Mouse (Mus musculus) CD4-positive helper T cell, adult 2 months (primary cell): Measurements from ENCODE around the gene Rpl38.

Experiments used
- DNase-seq: peaks from one replicate; pipeline ENCODE4 v3.0.0-alpha.2; 2012; ENCODE audit warnings: low read depth, missing footprints, low spot score

Rpl38 gene

GRCm38 (mm10) chr11:114668301-114668710 is at the start of gene Rpl38:
TSS of gene Rpl38 (plus strand) at chr11:114668524.
- peak; percentile 95 for DNase-seq

- DNase-seq: no peak
These were observed 49.5 kb upstream of the Rpl38 start for GRCm38 (mm10) chr11:114618697-114619417.

GRCm38 (mm10) chr11:114626071-114626690 is 42.1 kb upstream of the Rpl38 start:
- DNase-seq: no peak

- no peak for DNase-seq
These were observed 41.3 kb upstream of the Rpl38 start for GRCm38 (mm10) chr11:114627036-114627435.

GRCm38 (mm10) chr11:114628032-114628431 is 40.3 kb upstream of the Rpl38 start:
- DNase-seq: no peak

- no peak for DNase-seq
These were observed 38.3 kb upstream of the Rpl38 start for GRCm38 (mm10) chr11:114630044-114630443.

- DNase-seq: no peak
These were observed 36.1 kb upstream of the Rpl38 start for GRCm38 (mm10) chr11:114632266-114632665.

- DNase-seq: peak; percentile 71
These were observed 32.0 kb upstream of the Rpl38 start for GRCm38 (mm10) chr11:114636292-114636691.

- DNase-seq: no peak
These were observed 31.4 kb upstream of the Rpl38 start for GRCm38 (mm10) chr11:114636727-114637505.

- no peak for DNase-seq
These were observed 29.6 kb upstream of the Rpl38 start for GRCm38 (mm10) chr11:114638647-114639290.

GRCm38 (mm10) chr11:114639681-114640103 is 28.6 kb upstream of the Rpl38 start:
- no peak for DNase-seq

GRCm38 (mm10) chr11:114640658-114641057 is 27.7 kb upstream of the Rpl38 start:
- no peak for DNase-seq

GRCm38 (mm10) chr11:114641136-114641535 is 27.2 kb upstream of the Rpl38 start:
- DNase-seq: no peak

GRCm38 (mm10) chr11:114642184-114642583 is 26.1 kb upstream of the Rpl38 start:
- DNase-seq: no peak

GRCm38 (mm10) chr11:114642926-114643325 is 25.4 kb upstream of the Rpl38 start:
- no peak for DNase-seq

- DNase-seq: no peak
These were observed 24.2 kb upstream of the Rpl38 start for GRCm38 (mm10) chr11:114644122-114644521.

- DNase-seq: no peak
These were observed 18.8 kb upstream of the Rpl38 start for GRCm38 (mm10) chr11:114649510-114649909.

GRCm38 (mm10) chr11:114652531-114652930 is 15.8 kb upstream of the Rpl38 start:
- no peak for DNase-seq

- DNase-seq: no peak
These were observed 14.7 kb upstream of the Rpl38 start for GRCm38 (mm10) chr11:114653664-114654063.

- peak; percentile 32 for DNase-seq
These were observed 13.8 kb upstream of the Rpl38 start for GRCm38 (mm10) chr11:114654552-114654951.

GRCm38 (mm10) chr11:114655350-114656008 is 12.8 kb upstream of the Rpl38 start:
- DNase-seq: no peak
